In genomic region chr10:61318527-61318926, GRCm38 (mm10) we compare ENCODE assay signal across 36 mouse cellular contexts. TPM values are rescaled to one million over a fixed set of nuclear protein-coding genes. Genes with fewer than 3 reads are reported as not detected.
A peak's percentile ranks its signal among the peaks of the same experiment; 100 is the strongest.
DNase-seq lines count a peak whose midpoint lies in the region; ATAC-seq and TF ChIP-seq lines count a peak whose summit lies in the region.
"Had no signal": no experiment of that assay in that cellular context is flagged by ENCODE, and none has a peak within 500 bp of the region (broad histone marks: within the 10 kb centered on the region; RNA-seq: fewer than 3 reads in every experiment).

No protein-coding gene starts in this region.

- no peak overlapping the region for H3K27ac ChIP-seq in heart, postnatal 0 days (ENCODE audit: low read depth)
- no peak overlapping the region for H3K27ac ChIP-seq in midbrain, postnatal 0 days (ENCODE audit: low read depth, low read length)
- no peak overlapping the region for H3K27ac ChIP-seq in midbrain, embryonic 13.5 days
- H3K27ac ChIP-seq in bone marrow, adult 2 months (ENCODE audit: control insufficient read depth, insufficient read depth, low read depth, low read length, poor library complexity), result no peak overlapping the region
- H3K27ac ChIP-seq in liver, postnatal 0 days (ENCODE audit: low read depth), result no peak overlapping the region
- H3K27ac ChIP-seq: embryonic facial prominence, embryonic 12.5 days; forebrain, embryonic 15.5 days; hindbrain, embryonic 14.5 days; limb, embryonic 10.5 days; limb, embryonic 15.5 days; liver, embryonic 13.5 days; midbrain, embryonic 10.5 days; neural tube, embryonic 13.5 days had no signal

- no peak overlapping the region for H3K4me3 ChIP-seq in heart, postnatal 0 days (ENCODE audit: low read depth, low read length)
- H3K4me3 ChIP-seq in midbrain, postnatal 0 days (ENCODE audit: low read depth, low read length), result no peak overlapping the region
- H3K4me3 ChIP-seq in midbrain, embryonic 13.5 days (replicated peaks), result no peak overlapping the region
- H3K4me3 ChIP-seq in bone marrow, adult 2 months (replicated peaks; ENCODE audit: control insufficient read depth, low read depth, low read length), result no peak overlapping the region
- no peak overlapping the region for H3K4me3 ChIP-seq in liver, postnatal 0 days (ENCODE audit: low read depth, low read length)
- H3K4me3 ChIP-seq: embryonic facial prominence, embryonic 12.5 days; forebrain, embryonic 15.5 days; heart, embryonic 12.5 days; limb, embryonic 10.5 days; limb, embryonic 15.5 days; liver, embryonic 13.5 days; midbrain, embryonic 10.5 days; myocyte; neural tube, embryonic 13.5 days had no signal

- no peaks in the 10 kb centered on the region for H3K9me3 ChIP-seq in heart, postnatal 0 days (replicated peaks; ENCODE audit: control insufficient read depth, low read length)
- H3K9me3 ChIP-seq in midbrain, postnatal 0 days (ENCODE audit: low read length), result no peaks in the 10 kb centered on the region
- H3K9me3 ChIP-seq in midbrain, embryonic 13.5 days, result peaks cover 4% of the 10 kb centered on the region; the same call in 1 of the 2 replicates
- H3K9me3 ChIP-seq in liver, postnatal 0 days (ENCODE audit: low read length), result no peaks in the 10 kb centered on the region
- H3K9me3 ChIP-seq: embryonic facial prominence, embryonic 12.5 days; forebrain, embryonic 15.5 days; heart, embryonic 12.5 days; limb, embryonic 15.5 days; liver, embryonic 13.5 days; midbrain, embryonic 10.5 days; neural tube, embryonic 13.5 days had no signal

- H3K4me2 ChIP-seq in heart, postnatal 0 days (ENCODE audit: low read depth, low read length), result no peak overlapping the region
- H3K4me2 ChIP-seq in midbrain, postnatal 0 days (ENCODE audit: low read depth, low read length, poor library complexity, severe bottlenecking), result no peak overlapping the region
- H3K4me2 ChIP-seq in midbrain, embryonic 13.5 days (replicated peaks), result no peak overlapping the region
- no peak overlapping the region for H3K4me2 ChIP-seq in liver, postnatal 0 days (ENCODE audit: low read depth, low read length)
- H3K4me2 ChIP-seq: embryonic facial prominence, embryonic 12.5 days; forebrain, embryonic 15.5 days; heart, embryonic 12.5 days; hindbrain, embryonic 14.5 days; limb, embryonic 15.5 days; liver, embryonic 13.5 days; neural tube, embryonic 13.5 days had no signal

- H3K4me1 ChIP-seq in heart, postnatal 0 days (ENCODE audit: control insufficient read depth, insufficient read depth), result peaks cover 2% of the 10 kb centered on the region; the same call in 1 of the 2 replicates
- no peaks in the 10 kb centered on the region for H3K4me1 ChIP-seq in midbrain, postnatal 0 days (ENCODE audit: insufficient read depth, low read length)
- no peaks in the 10 kb centered on the region for H3K4me1 ChIP-seq in midbrain, embryonic 13.5 days (replicated peaks)
- no peaks in the 10 kb centered on the region for H3K4me1 ChIP-seq in bone marrow, adult 2 months (ENCODE audit: control insufficient read depth, insufficient read depth, low read length)
- H3K4me1 ChIP-seq in liver, postnatal 0 days (ENCODE audit: insufficient read depth), result peaks cover 8% of the 10 kb centered on the region; the same call in 1 of the 2 replicates
- H3K4me1 ChIP-seq: embryonic facial prominence, embryonic 12.5 days; forebrain, embryonic 15.5 days; liver, embryonic 13.5 days; neural tube, embryonic 13.5 days had no signal

- H3K27me3 ChIP-seq in heart, postnatal 0 days (ENCODE audit: control insufficient read depth, insufficient read depth, low read length), result no peaks in the 10 kb centered on the region
- no peaks in the 10 kb centered on the region for H3K27me3 ChIP-seq in midbrain, postnatal 0 days (ENCODE audit: insufficient read depth, low read length)
- H3K27me3 ChIP-seq in midbrain, embryonic 13.5 days, result no peaks in the 10 kb centered on the region
- H3K27me3 ChIP-seq in liver, postnatal 0 days (ENCODE audit: insufficient read depth, low read length), result no peaks in the 10 kb centered on the region
- H3K27me3 ChIP-seq: embryonic facial prominence, embryonic 12.5 days; forebrain, embryonic 15.5 days; heart, embryonic 12.5 days; limb, embryonic 15.5 days; liver, embryonic 13.5 days; neural tube, embryonic 13.5 days had no signal

- H3K9ac ChIP-seq in heart, postnatal 0 days (replicated peaks; ENCODE audit: low read depth, low read length), result no peak overlapping the region
- no peak overlapping the region for H3K9ac ChIP-seq in midbrain, postnatal 0 days (replicated peaks; ENCODE audit: low read length, poor library complexity, severe bottlenecking)
- no peak overlapping the region for H3K9ac ChIP-seq in midbrain, embryonic 13.5 days (replicated peaks)
- H3K9ac ChIP-seq in liver, postnatal 0 days (replicated peaks), result no peak overlapping the region
- H3K9ac ChIP-seq: embryonic facial prominence, embryonic 12.5 days; forebrain, embryonic 15.5 days; heart, embryonic 12.5 days; hindbrain, embryonic 14.5 days; limb, embryonic 15.5 days; liver, embryonic 13.5 days; neural tube, embryonic 13.5 days had no signal

- H3K36me3 ChIP-seq in heart, postnatal 0 days (replicated peaks; ENCODE audit: control insufficient read depth, insufficient read depth, low read length), result peaks cover 42% of the 10 kb centered on the region
- H3K36me3 ChIP-seq in midbrain, postnatal 0 days (ENCODE audit: insufficient read depth, low read length), result peaks cover 20% of the 10 kb centered on the region; the same call in 1 of the 2 replicates
- H3K36me3 ChIP-seq in midbrain, embryonic 13.5 days, result peaks cover 8% of the 10 kb centered on the region
- no peaks in the 10 kb centered on the region for H3K36me3 ChIP-seq in liver, postnatal 0 days (replicated peaks; ENCODE audit: insufficient read depth, low read length)
- H3K36me3 ChIP-seq: forebrain, embryonic 15.5 days; G1E had no signal

- whole genome bisulfite sequencing in heart, postnatal 0 days, result 92% methylated on average over 3 of the region's 3 CpGs
- WGBS in midbrain, postnatal 0 days, result 91% methylated on average over 3 of the region's 3 CpGs
- WGBS in midbrain, embryonic 13.5 days, result 89% methylated on average over 3 of the region's 3 CpGs
- WGBS in bone marrow, adult 2 months, result 77% methylated on average over 3 of the region's 3 CpGs
- 73% methylated on average over 3 of the region's 3 CpGs for WGBS in liver, postnatal 0 days (ENCODE audit: insufficient replicate concordance)

- no peak for ATAC-seq in heart, postnatal 0 days (ENCODE audit: insufficient read depth, low read depth)
- ATAC-seq in midbrain, postnatal 0 days (ENCODE audit: low FRiP score), result no peak
- ATAC-seq in midbrain, embryonic 13.5 days, result no peak
- ATAC-seq in liver, postnatal 0 days, result no peak
- ATAC-seq: CD4-positive, CD25-positive, alpha-beta regulatory T cell, adult 4 months; forebrain, embryonic 15.5 days; midbrain, embryonic 16.5 days had no signal

- no peak for TF ChIP-seq EP300 in heart, postnatal 0 days (IDR thresholded peaks at IDR 0.05; ENCODE audit: low read depth)
- no peak for TF ChIP-seq EP300 in liver, postnatal 0 days (IDR thresholded peaks at IDR 0.05; ENCODE audit: low read depth)

- no peak for DNase-seq in heart, postnatal 0 days (ENCODE audit: low spot score)
- no peak for DNase-seq in heart, adult 9 months (ENCODE audit: low spot score in 2 of 2)
- DNase-seq in midbrain, postnatal 0 days (ENCODE audit: low spot score), result no peak
- DNase-seq in frontal cortex, postnatal 25 days (ENCODE audit: low spot score in 2 of 2), result no peak
- DNase-seq in liver, postnatal 0 days, result no peak
- DNase-seq: adrenal gland, adult 8-10 months; cerebellum, adult 9-11 months; embryo, embryonic 11 days; gastrocnemius, postnatal 14 days; heart, postnatal 10 days; kidney, adult 18-20 months; kidney, postnatal 4 days; layer of hippocampus, adult 9-11 months; liver, embryonic 13.5 days; lung, adult 2 months; lung, postnatal 14 days; thymus, postnatal 4 days had no signal

- TF ChIP-seq CTCF in heart, postnatal 0 days (IDR thresholded peaks at IDR 0.05; ENCODE audit: low read depth), result peak; percentile 28; the same call in 1 of the 2 replicates
- TF ChIP-seq CTCF in midbrain, postnatal 0 days (IDR thresholded peaks at IDR 0.05), result peak; percentile 25
- TF ChIP-seq CTCF in bone marrow, adult 2 months (IDR thresholded peaks at IDR 0.05; ENCODE audit: control insufficient read depth, insufficient read depth, low read length), result 0 out of 2 replicates have a peak, but pooled peaks have one; percentile 2
- no peak; the same call in 1 of the 2 replicates for TF ChIP-seq CTCF in liver, postnatal 0 days (IDR thresholded peaks at IDR 0.05; ENCODE audit: low read depth)

- no peak for TF ChIP-seq POLR2A in bone marrow, adult 2 months (IDR thresholded peaks at IDR 0.05; ENCODE audit: borderline replicate concordance, control insufficient read depth, low read depth, low read length)

RNA-seq across cellular contexts. Expression of gene Prf1, which starts 20.9 kb away (rescaled TPM):
- not detected in 2 replicates for total RNA-seq in heart, postnatal 0 days (2014; rRNA removed; ENCODE audit: low replicate concordance)
- 0.04 TPM in 1 of 2 replicates, not detected in the other for polyA plus RNA-seq in heart, postnatal 0 days (2015; fragmentation: Nextera tagmentation; extraction: Ambion mirVana)
- total RNA-seq in midbrain, postnatal 0 days (2014; rRNA removed), result not detected in 2 replicates
- polyA plus RNA-seq in midbrain, postnatal 0 days (2015; fragmentation: Nextera tagmentation; extraction: Ambion mirVana), result not detected in 2 replicates
- polyA plus RNA-seq in midbrain, embryonic 13.5 days (2015; fragmentation: Nextera tagmentation; extraction: Ambion mirVana), result not detected in 2 replicates
- 0.79 and 1.0 TPM in 2 replicates for polyA plus RNA-seq in bone marrow, adult 2 months (2011; ENCODE audit: insufficient read depth, insufficient read length, low replicate concordance, missing spikeins)
- polyA plus RNA-seq in liver, postnatal 0 days (2015; fragmentation: Nextera tagmentation; extraction: Ambion mirVana), result 0.13 and 0.21 TPM in 2 replicates
- total RNA-seq: gastrocnemius, postnatal 14 days; granulocyte monocyte progenitor cell, adult 5-6 weeks; heart, postnatal 10 days; left cerebral cortex, postnatal 10 days; megakaryocyte progenitor cell, adult 5-6 weeks had no signal
- polyA plus RNA-seq: embryonic facial prominence, embryonic 12.5 days; forebrain, embryonic 15.5 days; G1E; heart, embryonic 12.5 days; kidney, embryonic 16.5 days; limb, embryonic 10.5 days; liver, embryonic 13.5 days; midbrain, embryonic 10.5 days; midbrain, embryonic 16.5 days; neural tube, embryonic 13.5 days; testis, adult 2 months had no signal

RNA-seq across cellular contexts. Expression of gene Adamts14, which starts 45.3 kb away (rescaled TPM):
- total RNA-seq in heart, postnatal 0 days (2014; rRNA removed; ENCODE audit: low replicate concordance), result 4.3 and 6.1 TPM in 2 replicates
- 1.0 and 1.2 TPM in 2 replicates for polyA plus RNA-seq in heart, postnatal 0 days (2015; fragmentation: Nextera tagmentation; extraction: Ambion mirVana)
- total RNA-seq in midbrain, postnatal 0 days (2014; rRNA removed), result 1.1 and 1.6 TPM in 2 replicates
- 0.27 and 0.31 TPM in 2 replicates for polyA plus RNA-seq in midbrain, postnatal 0 days (2015; fragmentation: Nextera tagmentation; extraction: Ambion mirVana)
- polyA plus RNA-seq in midbrain, embryonic 13.5 days (2015; fragmentation: Nextera tagmentation; extraction: Ambion mirVana), result 0.24 and 0.28 TPM in 2 replicates
- 1.5 and 3.6 TPM in 2 replicates for polyA plus RNA-seq in bone marrow, adult 2 months (2011; ENCODE audit: insufficient read depth, insufficient read length, low replicate concordance, missing spikeins)
- polyA plus RNA-seq in liver, postnatal 0 days (2015; fragmentation: Nextera tagmentation; extraction: Ambion mirVana), result 0.39 and 0.46 TPM in 2 replicates
- total RNA-seq: G1E; granulocyte monocyte progenitor cell, adult 5-6 weeks; megakaryocyte progenitor cell, adult 5-6 weeks had no signal
- polyA plus RNA-seq: G1E had no signal
